21 mouse cellular contexts compared by ENCODE assay signal in the genomic region with DNA sequence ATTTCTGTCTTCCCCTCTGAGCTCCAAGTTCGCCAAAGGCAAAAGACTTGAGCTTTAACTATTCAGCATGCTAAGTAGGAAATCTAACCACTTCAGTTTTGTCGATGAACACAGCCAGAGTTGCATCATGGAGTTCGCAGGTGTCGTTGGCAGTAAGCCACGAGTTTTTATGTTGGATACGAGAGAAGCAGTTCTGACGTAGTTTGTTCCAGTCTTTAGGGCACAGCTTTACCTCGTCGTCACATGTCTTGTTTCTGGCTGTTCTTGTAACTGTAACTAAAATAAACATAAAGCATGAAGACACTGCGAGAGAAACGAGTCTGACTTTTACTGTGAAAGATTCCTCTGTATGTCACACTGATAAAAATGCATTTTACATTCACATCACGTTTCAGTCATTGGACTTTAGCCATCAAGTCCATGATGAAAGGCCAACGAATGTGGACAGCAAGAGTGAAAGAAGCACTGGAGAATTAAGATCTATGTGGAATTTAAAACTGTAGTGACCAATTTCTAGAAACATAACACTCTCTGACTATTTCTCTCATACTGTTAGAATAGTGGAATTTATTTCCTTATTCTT. TPM values are rescaled to one million over a fixed set of nuclear protein-coding genes. Genes with fewer than 3 reads are reported as not detected.
DNase-seq lines count a peak whose midpoint lies in the region; ATAC-seq and TF ChIP-seq lines count a peak whose summit lies in the region.
"Had no signal": no experiment of that assay in that cellular context is flagged by ENCODE, and none has a peak within 500 bp of the region (broad histone marks: within the 10 kb centered on the region; RNA-seq: fewer than 3 reads in every experiment).

No protein-coding gene starts in this region.

- no peak for TF ChIP-seq POLR2A in brain, embryonic 14.5 days (IDR thresholded peaks at IDR 0.05; ENCODE audit: borderline replicate concordance, extremely low read depth, insufficient read depth, insufficient read length, poor library complexity, severe bottlenecking)

- DNase-seq in hindbrain, embryonic 14.5 days (ENCODE audit: low spot score), result peak; percentile 32
- DNase-seq in hindbrain, embryonic 10.5 days (ENCODE audit: low spot score), result no peak
- DNase-seq in neural tube, embryonic 10.5 days (ENCODE audit: extremely low spot score, low spot score), result no peak
- DNase-seq in brain, embryonic 14.5 days (ENCODE audit: low read depth), result peak; percentile 28
- peak; percentile 68 for DNase-seq in splenic B cell, adult 2 months (ENCODE audit: low read depth, low spot score)
- no peak for DNase-seq in layer of hippocampus, adult 8-10 months (ENCODE audit: low spot score in 2 of 2)
- DNase-seq: cerebellum, adult 2 months; kidney, adult 2 months; lung, postnatal 4 days; right cerebral cortex, adult 18-20 months had no signal

- H3K36me3 ChIP-seq in hindbrain, embryonic 14.5 days (replicated peaks; ENCODE audit: control insufficient read depth, insufficient read depth), result no peaks in the 10 kb centered on the region
- no peaks in the 10 kb centered on the region for H3K36me3 ChIP-seq in hindbrain, embryonic 10.5 days
- no peaks in the 10 kb centered on the region for H3K36me3 ChIP-seq in neural tube, embryonic 15.5 days
- H3K36me3 ChIP-seq in splenic B cell, adult 2 months (ENCODE audit: control insufficient read depth, insufficient read depth, low read length, poor library complexity, severe bottlenecking), result no peaks in the 10 kb centered on the region
- H3K36me3 ChIP-seq: forebrain, embryonic 12.5 days; heart, embryonic 12.5 days; liver, embryonic 12.5 days had no signal

- H3K4me1 ChIP-seq in hindbrain, embryonic 14.5 days (replicated peaks; ENCODE audit: control insufficient read depth, insufficient read depth, low read length), result no peaks in the 10 kb centered on the region
- no peaks in the 10 kb centered on the region for H3K4me1 ChIP-seq in hindbrain, embryonic 10.5 days (replicated peaks)
- no peaks in the 10 kb centered on the region for H3K4me1 ChIP-seq in neural tube, embryonic 15.5 days
- H3K4me1 ChIP-seq: forebrain, embryonic 12.5 days; heart, embryonic 12.5 days; liver, embryonic 12.5 days had no signal

- no peak overlapping the region for H3K9ac ChIP-seq in hindbrain, embryonic 14.5 days
- H3K9ac ChIP-seq in neural tube, embryonic 15.5 days (replicated peaks), result no peak overlapping the region
- H3K9ac ChIP-seq: forebrain, embryonic 12.5 days; heart, embryonic 12.5 days; liver, embryonic 12.5 days had no signal

- no peak overlapping the region for H3K4me2 ChIP-seq in hindbrain, embryonic 14.5 days (replicated peaks)
- 0 out of 2 replicates have a peak overlapping the region, but pooled peaks have one; percentile 0 for H3K4me2 ChIP-seq in neural tube, embryonic 15.5 days
- H3K4me2 ChIP-seq: forebrain, embryonic 12.5 days; heart, embryonic 12.5 days; liver, embryonic 12.5 days had no signal

- no peaks in the 10 kb centered on the region for H3K27me3 ChIP-seq in hindbrain, embryonic 14.5 days (ENCODE audit: control insufficient read depth, insufficient read depth, low read length)
- no peaks in the 10 kb centered on the region for H3K27me3 ChIP-seq in hindbrain, embryonic 10.5 days (ENCODE audit: insufficient read depth, poor library complexity, severe bottlenecking)
- H3K27me3 ChIP-seq in neural tube, embryonic 15.5 days (replicated peaks), result no peaks in the 10 kb centered on the region
- H3K27me3 ChIP-seq in splenic B cell, adult 2 months (ENCODE audit: control insufficient read depth, insufficient read depth, low read length, poor library complexity, severe bottlenecking), result no peaks in the 10 kb centered on the region
- H3K27me3 ChIP-seq: forebrain, embryonic 12.5 days; heart, embryonic 12.5 days; liver, embryonic 12.5 days had no signal

- 76% methylated on average over 13 of the region's 13 CpGs for WGBS in hindbrain, embryonic 14.5 days
- 85% methylated on average over 13 of the region's 13 CpGs for WGBS in hindbrain, embryonic 10.5 days
- 64% methylated on average over 13 of the region's 13 CpGs for WGBS in neural tube, embryonic 15.5 days

- H3K9me3 ChIP-seq in hindbrain, embryonic 14.5 days (ENCODE audit: control insufficient read depth, low read length), result no peaks in the 10 kb centered on the region
- no peaks in the 10 kb centered on the region for H3K9me3 ChIP-seq in hindbrain, embryonic 10.5 days
- H3K9me3 ChIP-seq in neural tube, embryonic 15.5 days (replicated peaks), result no peaks in the 10 kb centered on the region
- H3K9me3 ChIP-seq: forebrain, embryonic 12.5 days; heart, embryonic 12.5 days; liver, embryonic 12.5 days had no signal

- no peak for TF ChIP-seq CTCF in brain, embryonic 14.5 days (IDR thresholded peaks at IDR 0.05; ENCODE audit: borderline replicate concordance, extremely low read depth, insufficient read depth, insufficient read length)

- H3K27ac ChIP-seq in hindbrain, embryonic 14.5 days, result no peak overlapping the region
- no peak overlapping the region for H3K27ac ChIP-seq in hindbrain, embryonic 10.5 days
- no peak overlapping the region for H3K27ac ChIP-seq in neural tube, embryonic 15.5 days (replicated peaks)
- H3K27ac ChIP-seq: forebrain, embryonic 12.5 days; liver, embryonic 12.5 days had no signal

- ATAC-seq in hindbrain, embryonic 14.5 days (ENCODE audit: low FRiP score), result no peak
- ATAC-seq in neural tube, embryonic 15.5 days (ENCODE audit: low FRiP score), result no peak
- ATAC-seq: liver, embryonic 12.5 days; midbrain, embryonic 16.5 days; Patski had no signal

- no peak overlapping the region for H3K4me3 ChIP-seq in hindbrain, embryonic 14.5 days (replicated peaks; ENCODE audit: low read length)
- no peak overlapping the region for H3K4me3 ChIP-seq in hindbrain, embryonic 10.5 days
- no peak overlapping the region for H3K4me3 ChIP-seq in neural tube, embryonic 15.5 days (replicated peaks)
- H3K4me3 ChIP-seq: forebrain, embryonic 12.5 days; heart, embryonic 12.5 days; liver, embryonic 12.5 days had no signal

RNA-seq across cellular contexts. Expression of a gene that starts 4.9 kb away (rescaled TPM):
- 0.12 TPM in 1 of 2 replicates, not detected in the other for polyA plus RNA-seq in hindbrain, embryonic 14.5 days (2014; fragmentation: Nextera tagmentation; extraction: Ambion mirVana)
- not detected in 2 replicates for polyA plus RNA-seq in hindbrain, embryonic 10.5 days (2016; fragmentation: Nextera tagmentation; extraction: Ambion mirVana)
- not detected in 2 replicates for polyA plus RNA-seq in neural tube, embryonic 15.5 days (2015; fragmentation: Nextera tagmentation; extraction: Ambion mirVana)
- polyA plus RNA-seq in brain, embryonic 14.5 days (2012; rRNA removed), result not detected in 2 replicates
- total RNA-seq in layer of hippocampus, adult 8-10 months (2022), result not detected
- total RNA-seq: gastrocnemius, adult 8-10 months; hematopoietic stem cell, adult 5-6 weeks; neutrophil, adult 5-6 weeks had no signal
- polyA plus RNA-seq: cerebellum, adult 2 months; embryonic facial prominence, embryonic 11.5 days; forebrain, embryonic 12.5 days; heart, embryonic 12.5 days; large intestine, adult 2 months; liver, embryonic 12.5 days; midbrain, embryonic 16.5 days; Patski had no signal

RNA-seq across cellular contexts. Expression of a gene that starts 15.8 kb away (rescaled TPM):
- polyA plus RNA-seq in hindbrain, embryonic 14.5 days (2014; fragmentation: Nextera tagmentation; extraction: Ambion mirVana), result 0.32 and 0.44 TPM in 2 replicates
- polyA plus RNA-seq in hindbrain, embryonic 10.5 days (2016; fragmentation: Nextera tagmentation; extraction: Ambion mirVana), result 0.13 and 0.29 TPM in 2 replicates
- polyA plus RNA-seq in neural tube, embryonic 15.5 days (2015; fragmentation: Nextera tagmentation; extraction: Ambion mirVana), result 0.35 and 2.2 TPM in 2 replicates
- polyA plus RNA-seq in brain, embryonic 14.5 days (2012; rRNA removed), result 0.14 and 0.23 TPM in 2 replicates
- total RNA-seq in layer of hippocampus, adult 8-10 months (2022), result under 1 TPM in 2 of 4 experiments, not detected in 2; 0.16 to 0.70 TPM

RNA-seq across cellular contexts. Expression of a gene that starts 51.4 kb away (rescaled TPM):
- not detected in 2 replicates for polyA plus RNA-seq in hindbrain, embryonic 14.5 days (2014; fragmentation: Nextera tagmentation; extraction: Ambion mirVana)
- 0.19 TPM in 1 of 2 replicates, not detected in the other for polyA plus RNA-seq in hindbrain, embryonic 10.5 days (2016; fragmentation: Nextera tagmentation; extraction: Ambion mirVana)
- polyA plus RNA-seq in neural tube, embryonic 15.5 days (2015; fragmentation: Nextera tagmentation; extraction: Ambion mirVana), result 0.09 and 0.47 TPM in 2 replicates
- not detected in 2 replicates for polyA plus RNA-seq in brain, embryonic 14.5 days (2012; rRNA removed)
- not detected for total RNA-seq in layer of hippocampus, adult 8-10 months (2022)
- total RNA-seq: gastrocnemius, adult 8-10 months had no signal
- polyA plus RNA-seq: forebrain, embryonic 12.5 days; heart, embryonic 12.5 days; midbrain, embryonic 16.5 days; Patski had no signal

RNA-seq across cellular contexts. Expression of a gene that starts 59.0 kb away (rescaled TPM):
- polyA plus RNA-seq in hindbrain, embryonic 14.5 days (2014; fragmentation: Nextera tagmentation; extraction: Ambion mirVana), result 0.41 and 0.51 TPM in 2 replicates
- polyA plus RNA-seq in hindbrain, embryonic 10.5 days (2016; fragmentation: Nextera tagmentation; extraction: Ambion mirVana), result not detected in 2 replicates
- 0.23 TPM in 2 replicates for polyA plus RNA-seq in neural tube, embryonic 15.5 days (2015; fragmentation: Nextera tagmentation; extraction: Ambion mirVana)
- 0.08 and 0.15 TPM in 2 replicates for polyA plus RNA-seq in brain, embryonic 14.5 days (2012; rRNA removed)
- not detected for total RNA-seq in layer of hippocampus, adult 8-10 months (2022)
- total RNA-seq: gastrocnemius, adult 8-10 months; hematopoietic stem cell, adult 5-6 weeks had no signal
- polyA plus RNA-seq: embryonic facial prominence, embryonic 11.5 days; forebrain, embryonic 12.5 days; large intestine, adult 2 months; liver, embryonic 12.5 days; Patski had no signal

Comparison
In these comparisons a context has a peak if more than half of its experiments do, and no peak if none do; other contexts are left out.
1. DNase-seq: peak in hindbrain, embryonic 14.5 days (single experiment), brain, embryonic 14.5 days (single experiment) and splenic B cell, adult 2 months (single experiment); none in hindbrain, embryonic 10.5 days (single experiment), neural tube, embryonic 10.5 days (single experiment) and layer of hippocampus, adult 8-10 months (0 of 2).